Mouse (Mus musculus): ENCODE data around the gene Tgfa. TPM values are rescaled to one million over a fixed set of nuclear protein-coding genes. Genes with fewer than 3 reads are reported as not detected.

The Tgfa gene
- polyA plus RNA-seq, 2 experiments: 2.7 to 3.1 TPM

- 92% methylated on average over 5 of the region's 5 CpGs for WGBS
- H3K4me3 ChIP-seq (replicated peaks; ENCODE audit: low read length): no peak overlapping the region
- DNase-seq (ENCODE audit: low spot score) (no peak), ATAC-seq (ENCODE audit: low FRiP score, low read depth) (no peak)
- no peak for TF ChIP-seq POLR2A (IDR thresholded peaks at IDR 0.05; ENCODE audit: borderline replicate concordance, extremely low read depth, insufficient read depth, insufficient read length)
- no peaks in the 10 kb centered on the region for H3K27me3 ChIP-seq (ENCODE audit: control insufficient read depth, insufficient read depth, low read length)
- no peak overlapping the region for H3K9ac ChIP-seq (ENCODE audit: low read depth, low read length, severe bottlenecking)
- H3K4me2 ChIP-seq (replicated peaks; ENCODE audit: low read depth, low read length, severe bottlenecking): no peak overlapping the region
- no peaks in the 10 kb centered on the region for H3K9me3 ChIP-seq (ENCODE audit: control insufficient read depth, low read length)
- H3K4me1 ChIP-seq (ENCODE audit: control insufficient read depth, insufficient read depth, low read length): no peaks in the 10 kb centered on the region
- no peak overlapping the region for H3K27ac ChIP-seq (replicated peaks; ENCODE audit: low read depth, low read length)
- H3K36me3 ChIP-seq (ENCODE audit: control insufficient read depth, insufficient read depth, low read length): no peaks in the 10 kb centered on the region
Measured at GRCm38 (mm10) chr6:86232367-86232766, 37.3 kb downstream of the Tgfa start.

- H3K27me3 ChIP-seq (ENCODE audit: control insufficient read depth, insufficient read depth, low read length): no peaks in the 10 kb centered on the region
- DNase-seq (ENCODE audit: low spot score): no peak
- H3K4me2 ChIP-seq (replicated peaks; ENCODE audit: low read depth, low read length, severe bottlenecking): no peak overlapping the region
- 45% methylated on average over 13 of the region's 13 CpGs for WGBS
- no peak overlapping the region for H3K27ac ChIP-seq (replicated peaks; ENCODE audit: low read depth, low read length)
- no peaks in the 10 kb centered on the region for H3K36me3 ChIP-seq (ENCODE audit: control insufficient read depth, insufficient read depth, low read length)
- no peak overlapping the region for H3K4me3 ChIP-seq (replicated peaks; ENCODE audit: low read length)
- H3K9ac ChIP-seq (ENCODE audit: low read depth, low read length, severe bottlenecking): no peak overlapping the region
- H3K9me3 ChIP-seq (ENCODE audit: control insufficient read depth, low read length): no peaks in the 10 kb centered on the region
- TF ChIP-seq POLR2A (IDR thresholded peaks at IDR 0.05; ENCODE audit: borderline replicate concordance, extremely low read depth, insufficient read depth, insufficient read length): no peak
- no peak for ATAC-seq (ENCODE audit: low FRiP score, low read depth)
- no peaks in the 10 kb centered on the region for H3K4me1 ChIP-seq (ENCODE audit: control insufficient read depth, insufficient read depth, low read length)
Measured at GRCm38 (mm10) chr6:86233512-86234430, 38.7 kb downstream of the Tgfa start.

GRCm38 (mm10) chr6:86244866-86245265 lies 49.8 kb downstream of the Tgfa start:
- Histone ChIP-seq H3K4me2 (replicated peaks; ENCODE audit: low read depth, low read length, severe bottlenecking) (no peak overlapping the region), H3K4me1 (ENCODE audit: control insufficient read depth, insufficient read depth, low read length) (no peaks in the 10 kb centered on the region), H3K4me3 (replicated peaks; ENCODE audit: low read length) (no peak overlapping the region), H3K9me3 (ENCODE audit: control insufficient read depth, low read length) (no peaks in the 10 kb centered on the region), H3K27me3 (ENCODE audit: control insufficient read depth, insufficient read depth, low read length) (no peaks in the 10 kb centered on the region), H3K9ac (ENCODE audit: low read depth, low read length, severe bottlenecking) (no peak overlapping the region), H3K27ac (replicated peaks; ENCODE audit: low read depth, low read length) (no peak overlapping the region), H3K36me3 (ENCODE audit: control insufficient read depth, insufficient read depth, low read length) (no peaks in the 10 kb centered on the region)
- whole genome bisulfite sequencing: 69% methylated on average over 3 of the region's 3 CpGs
- TF ChIP-seq POLR2A (IDR thresholded peaks at IDR 0.05; ENCODE audit: borderline replicate concordance, extremely low read depth, insufficient read depth, insufficient read length): no peak
- ATAC-seq (ENCODE audit: low FRiP score, low read depth) (no peak), DNase-seq (ENCODE audit: low spot score) (no peak)

- DNase-seq (ENCODE audit: low spot score) (no peak), ATAC-seq (ENCODE audit: low FRiP score, low read depth) (no peak)
- WGBS: 31% methylated on average over 4 of the region's 4 CpGs
- Histone ChIP-seq H3K4me1 (ENCODE audit: control insufficient read depth, insufficient read depth, low read length) (no peaks in the 10 kb centered on the region), H3K9me3 (ENCODE audit: control insufficient read depth, low read length) (no peaks in the 10 kb centered on the region), H3K4me2 (replicated peaks; ENCODE audit: low read depth, low read length, severe bottlenecking) (no peak overlapping the region), H3K4me3 (replicated peaks; ENCODE audit: low read length) (no peak overlapping the region), H3K27me3 (ENCODE audit: control insufficient read depth, insufficient read depth, low read length) (no peaks in the 10 kb centered on the region), H3K27ac (replicated peaks; ENCODE audit: low read depth, low read length) (no peak overlapping the region), H3K36me3 (ENCODE audit: control insufficient read depth, insufficient read depth, low read length) (no peaks in the 10 kb centered on the region), H3K9ac (ENCODE audit: low read depth, low read length, severe bottlenecking) (no peak overlapping the region)
- no peak for TF ChIP-seq POLR2A (IDR thresholded peaks at IDR 0.05; ENCODE audit: borderline replicate concordance, extremely low read depth, insufficient read depth, insufficient read length)
Measured at GRCm38 (mm10) chr6:86245965-86246364, 50.9 kb downstream of the Tgfa start.

GRCm38 (mm10) chr6:86248562-86248961 lies 53.5 kb downstream of the Tgfa start:
- 81% methylated on average over 1 of the region's 1 CpGs for WGBS
- H3K27ac ChIP-seq (replicated peaks; ENCODE audit: low read depth, low read length): no peak overlapping the region
- H3K9ac ChIP-seq (ENCODE audit: low read depth, low read length, severe bottlenecking): no peak overlapping the region

More at GRCm38 (mm10) chr6:86248562-86248961, 53.5 kb downstream of the Tgfa start:
- Histone ChIP-seq H3K9me3 (ENCODE audit: control insufficient read depth, low read length) (no peaks in the 10 kb centered on the region), H3K4me3 (replicated peaks; ENCODE audit: low read length) (no peak overlapping the region), H3K27me3 (ENCODE audit: control insufficient read depth, insufficient read depth, low read length) (no peaks in the 10 kb centered on the region), H3K4me1 (ENCODE audit: control insufficient read depth, insufficient read depth, low read length) (no peaks in the 10 kb centered on the region), H3K36me3 (ENCODE audit: control insufficient read depth, insufficient read depth, low read length) (no peaks in the 10 kb centered on the region), H3K4me2 (replicated peaks; ENCODE audit: low read depth, low read length, severe bottlenecking) (no peak overlapping the region)
- TF ChIP-seq POLR2A (IDR thresholded peaks at IDR 0.05; ENCODE audit: borderline replicate concordance, extremely low read depth, insufficient read depth, insufficient read length): no peak
- DNase-seq (ENCODE audit: low spot score): no peak
- ATAC-seq (ENCODE audit: low FRiP score, low read depth): no peak

All from limb, embryonic 14.5 days (tissue).